Mouse (Mus musculus) embryonic facial prominence, embryonic 13.5 days (tissue): ENCODE data around the gene Slitrk1. TPM values are rescaled to one million over a fixed set of nuclear protein-coding genes. Genes with fewer than 3 reads are reported as not detected.

Experiments
- ATAC-seq: fragments of 200-750 bp; cut with Nextera tagmentation; 2 replicates; pipeline ENCODE4 v1.8.0; 2017; ENCODE audit warnings: low read depth; ENCODE audit not compliant: insufficient number of reproducible peaks, insufficient read depth, low FRiP score, low TSS enrichment
- H3K27ac ChIP-seq: fragments of 300-500 bp; sonication (generic); 2 replicates; pipeline ENCODE4 v1.5.1; 2015; ENCODE audit warnings: moderate library complexity, mild to moderate bottlenecking, inconsistent platforms
- H3K27me3 ChIP-seq: fragments of 300-500 bp; sonication (generic); 2 replicates; pipeline ENCODE4 v1.6.1; 2015; ENCODE audit warnings: mild to moderate bottlenecking, inconsistent platforms
- H3K36me3 ChIP-seq: fragments of 300-500 bp; sonication (generic); 2 replicates; pipeline ENCODE4 v1.6.1; 2015; ENCODE audit warnings: mild to moderate bottlenecking, inconsistent platforms
- H3K4me1 ChIP-seq: fragments of 300-500 bp; sonication (generic); 2 replicates; pipeline ENCODE4 v1.6.1; 2015; ENCODE audit warnings: inconsistent platforms
- H3K4me2 ChIP-seq: fragments of 300-500 bp; sonication (generic); 2 replicates; pipeline ENCODE4 v1.6.1; 2015; ENCODE audit warnings: moderate library complexity, mild to moderate bottlenecking, inconsistent platforms
- H3K4me3 ChIP-seq: fragments of 300-500 bp; sonication (generic); 2 replicates; pipeline ENCODE4 v1.5.1; 2015; ENCODE audit warnings: mild to moderate bottlenecking, inconsistent platforms
- H3K9ac ChIP-seq: fragments of 300-500 bp; sonication (generic); 2 replicates; pipeline ENCODE4 v1.6.1; 2015; ENCODE audit warnings: mild to moderate bottlenecking, inconsistent platforms
- H3K9me3 ChIP-seq: fragments of 300-500 bp; sonication (generic); 2 replicates; pipeline ENCODE4 v1.6.1; 2016; ENCODE audit warnings: inconsistent platforms
- WGBS: fragments of 180-500 bp; shearing (Covaris S2); methylation state at CpG from one replicate; pipeline ENCODE4 v1.1.7; 2015; ENCODE audit warnings: mixed read lengths; 5-methylcytosine and 5-hydroxymethylcytosine counted together
- polyA plus RNA-seq: library from polyadenylated mRNA; unstranded; fragments of >200 nt; fragmentation: Nextera tagmentation; extraction: Ambion mirVana; gene quantifications from 2 replicates; pipeline ENCODE4 v1.2.1, GENCODE M21; 2015

The Slitrk1 gene
- 1.9 and 2.1 TPM in 2 replicates for polyA plus RNA-seq

DNA sequence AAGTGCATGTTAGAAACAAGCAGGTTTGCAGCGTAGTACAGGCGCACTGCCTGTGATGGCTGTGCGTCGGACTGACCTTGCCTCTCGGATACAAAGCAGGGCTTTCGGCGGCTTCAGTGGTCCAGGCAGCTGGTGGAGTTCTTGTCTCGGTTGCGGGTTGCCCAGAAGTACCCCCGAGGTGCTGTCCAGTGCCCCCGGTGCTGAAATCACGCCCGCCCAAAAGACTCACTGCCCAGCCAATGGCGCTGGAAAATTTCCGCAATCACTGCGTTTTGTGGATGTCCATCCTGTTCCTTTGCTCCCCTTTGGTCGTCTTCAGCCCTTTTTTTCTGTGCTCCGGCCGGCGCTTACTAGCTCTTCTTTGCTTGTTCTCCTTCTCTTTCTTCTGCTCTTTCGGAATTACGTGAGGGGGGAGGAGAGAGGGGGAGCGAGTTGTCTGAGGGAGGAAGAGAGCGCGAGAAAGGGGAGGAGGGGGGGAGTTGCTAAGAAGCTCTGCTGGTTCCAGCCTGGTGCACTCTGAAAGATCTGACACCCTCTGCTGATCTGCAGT is at the start of gene Slitrk1:
Gene Slitrk1 (minus strand): TSS at position 445 of the 550 bp plus-strand sequence.
- WGBS = under 1% methylated on average over 23 of the region's 25 CpGs
- Histone ChIP-seq H3K4me1 (peaks cover 40% of the 10 kb centered on the region), H3K9me3 (no peaks in the 10 kb centered on the region), H3K27me3 (peaks cover 54% of the 10 kb centered on the region), H3K27ac (no peak within 1 kb of the TSS), H3K4me2 (peak within 1 kb of the TSS; percentile 72), H3K9ac (no peak within 1 kb of the TSS; the same call in 1 of the 2 replicates), H3K4me3 (peak within 1 kb of the TSS; percentile 46), H3K36me3 (no peaks in the 10 kb centered on the region)
- no peak for ATAC-seq

- H3K27me3 ChIP-seq = no peaks in the 10 kb centered on the region
- no peak overlapping the region for H3K9ac ChIP-seq
- H3K9me3 ChIP-seq = no peaks in the 10 kb centered on the region
- H3K27ac ChIP-seq = no peak overlapping the region
- no peaks in the 10 kb centered on the region for H3K36me3 ChIP-seq
- no peak overlapping the region for H3K4me3 ChIP-seq
- no peak for ATAC-seq
- H3K4me2 ChIP-seq = no peak overlapping the region
- H3K4me1 ChIP-seq = no peaks in the 10 kb centered on the region
- WGBS = 75% methylated on average over 1 of the region's 1 CpGs
Observed at GRCm38 (mm10) chr14:108935777-108936176, 21.8 kb upstream of the Slitrk1 start.

- WGBS = 16% methylated on average over 16 of the region's 16 CpGs
- ATAC-seq = no peak
- no peaks in the 10 kb centered on the region for H3K9me3 ChIP-seq
- H3K27me3 ChIP-seq = peaks cover 50% of the 10 kb centered on the region
- H3K27ac ChIP-seq = no peak overlapping the region
- H3K4me3 ChIP-seq = peak overlapping the region; percentile 46
- no peak overlapping the region for H3K9ac ChIP-seq
- no peaks in the 10 kb centered on the region for H3K36me3 ChIP-seq
- H3K4me1 ChIP-seq = peaks cover 40% of the 10 kb centered on the region
- H3K4me2 ChIP-seq = peak overlapping the region; percentile 72
Observed at GRCm38 (mm10) chr14:108914336-108914735, 378 bp upstream of the Slitrk1 start.

- peaks cover 54% of the 10 kb centered on the region for H3K27me3 ChIP-seq
- no peaks in the 10 kb centered on the region for H3K9me3 ChIP-seq
- H3K4me2 ChIP-seq = peak overlapping the region; percentile 72
- no peak for ATAC-seq
- H3K4me1 ChIP-seq = peaks cover 40% of the 10 kb centered on the region
- H3K9ac ChIP-seq = no peak overlapping the region
- no peaks in the 10 kb centered on the region for H3K36me3 ChIP-seq
- peak overlapping the region; percentile 46 for H3K4me3 ChIP-seq
- no peak overlapping the region for H3K27ac ChIP-seq
- 2% methylated on average over 21 of the region's 21 CpGs for WGBS
Observed at GRCm38 (mm10) chr14:108912876-108913490, 975 bp downstream of the Slitrk1 start.

- ATAC-seq = no peak
- Histone ChIP-seq H3K27ac (no peak overlapping the region), H3K4me2 (peak overlapping the region; percentile 72), H3K4me1 (peaks cover 40% of the 10 kb centered on the region), H3K9ac (0 out of 2 replicates have a peak overlapping the region, but pooled peaks have one; percentile 27), H3K36me3 (no peaks in the 10 kb centered on the region), H3K27me3 (peaks cover 54% of the 10 kb centered on the region), H3K4me3 (peak overlapping the region; percentile 46), H3K9me3 (no peaks in the 10 kb centered on the region)
- 2% methylated on average over 24 of the region's 24 CpGs for WGBS
Observed at GRCm38 (mm10) chr14:108912021-108912875, 1.7 kb downstream of the Slitrk1 start.

- Histone ChIP-seq H3K4me2 (peak overlapping the region; percentile 72), H3K9ac (peak overlapping the region; percentile 27; the same call in 1 of the 2 replicates), H3K4me1 (peaks cover 40% of the 10 kb centered on the region), H3K9me3 (no peaks in the 10 kb centered on the region), H3K27me3 (peaks cover 54% of the 10 kb centered on the region), H3K4me3 (peak overlapping the region; percentile 46), H3K36me3 (no peaks in the 10 kb centered on the region), H3K27ac (no peak overlapping the region)
- no peak for ATAC-seq
- WGBS = 2% methylated on average over 24 of the region's 24 CpGs
Observed at GRCm38 (mm10) chr14:108911138-108911841, 2.7 kb downstream of the Slitrk1 start.

GRCm38 (mm10) chr14:108910449-108911137 is 3.4 kb downstream of the Slitrk1 start:
- WGBS = 2% methylated on average over 19 of the region's 19 CpGs
- ATAC-seq = no peak
- no peaks in the 10 kb centered on the region for H3K36me3 ChIP-seq
- peak overlapping the region; percentile 46 for H3K4me3 ChIP-seq
- no peak overlapping the region for H3K27ac ChIP-seq
- H3K4me1 ChIP-seq = peaks cover 40% of the 10 kb centered on the region
- no peaks in the 10 kb centered on the region for H3K9me3 ChIP-seq
- H3K9ac ChIP-seq = peak overlapping the region; percentile 27; the same call in 1 of the 2 replicates
- H3K27me3 ChIP-seq = peaks cover 54% of the 10 kb centered on the region
- H3K4me2 ChIP-seq = peak overlapping the region; percentile 72

DNA sequence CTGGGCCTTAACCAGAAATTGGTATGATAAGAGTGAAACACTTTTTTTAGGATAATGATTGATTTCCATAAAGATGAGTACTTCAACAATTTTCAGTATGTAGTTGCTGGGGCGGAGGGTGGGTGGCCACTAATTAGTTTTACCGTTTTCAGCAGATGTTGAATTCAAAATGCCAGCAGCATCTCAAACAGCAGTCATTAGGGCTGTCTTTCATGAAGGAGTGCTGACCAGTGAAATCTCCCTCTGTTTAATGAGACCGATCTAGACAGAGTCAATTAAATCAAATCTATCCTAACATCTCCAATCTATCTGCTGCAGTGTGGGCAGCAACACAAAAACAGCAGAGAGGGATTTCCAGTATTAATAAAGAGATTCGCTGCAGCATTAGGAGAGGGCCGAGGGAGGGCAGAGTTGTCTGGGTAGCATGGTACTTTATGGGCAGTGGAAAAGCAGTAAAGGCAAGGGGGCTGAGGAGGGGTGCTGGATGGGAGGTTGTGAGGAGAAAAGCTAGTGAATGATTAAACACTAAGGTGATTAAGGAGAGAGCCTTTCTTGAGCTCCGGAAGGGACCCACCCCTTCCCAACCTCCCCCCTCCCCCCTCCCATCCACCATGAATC is 4.5 kb downstream of the Slitrk1 start:
- no peak overlapping the region for H3K4me3 ChIP-seq
- H3K27me3 ChIP-seq = peaks cover 54% of the 10 kb centered on the region
- no peak overlapping the region for H3K9ac ChIP-seq
- no peak for ATAC-seq
- WGBS = 22% methylated on average over 6 of the region's 6 CpGs
- peaks cover 40% of the 10 kb centered on the region for H3K4me1 ChIP-seq
- H3K9me3 ChIP-seq = no peaks in the 10 kb centered on the region
- no peak overlapping the region for H3K27ac ChIP-seq
- H3K36me3 ChIP-seq = no peaks in the 10 kb centered on the region
- no peak overlapping the region for H3K4me2 ChIP-seq

GRCm38 (mm10) chr14:108898601-108899000 is 15.4 kb downstream of the Slitrk1 start:
- H3K4me3 ChIP-seq = no peak overlapping the region
- no peaks in the 10 kb centered on the region for H3K36me3 ChIP-seq
- H3K27me3 ChIP-seq = no peaks in the 10 kb centered on the region
- no peak for ATAC-seq
- WGBS = 80% methylated on average over 7 of the region's 7 CpGs
- no peak overlapping the region for H3K27ac ChIP-seq
- H3K9me3 ChIP-seq = no peaks in the 10 kb centered on the region
- no peak overlapping the region for H3K4me2 ChIP-seq
- no peak overlapping the region for H3K9ac ChIP-seq
- no peaks in the 10 kb centered on the region for H3K4me1 ChIP-seq

- no peak overlapping the region for H3K9ac ChIP-seq
- 63% methylated on average over 2 of the region's 2 CpGs for WGBS
- H3K4me3 ChIP-seq = no peak overlapping the region
- no peak overlapping the region for H3K27ac ChIP-seq
- no peaks in the 10 kb centered on the region for H3K4me1 ChIP-seq
- H3K4me2 ChIP-seq = no peak overlapping the region
- H3K36me3 ChIP-seq = no peaks in the 10 kb centered on the region
- H3K9me3 ChIP-seq = no peaks in the 10 kb centered on the region
- H3K27me3 ChIP-seq = no peaks in the 10 kb centered on the region
- ATAC-seq = no peak
Observed at GRCm38 (mm10) chr14:108895456-108895855, 18.5 kb downstream of the Slitrk1 start.
